Mouse (Mus musculus) cerebellum, adult 9-11 months (tissue): ENCODE data around the gene Eno3.

Experiments
- DNase-seq: peaks from one replicate; pipeline ENCODE4 v3.0.0; 2022

The Eno3 gene

GRCm38 (mm10) chr11:70657991-70658390 is 989 bp downstream of the Eno3 start:
- DNase-seq: no peak

GRCm38 (mm10) chr11:70658521-70658920 is 1.5 kb downstream of the Eno3 start:
- no peak for DNase-seq

GRCm38 (mm10) chr11:70658942-70659341 is 1.9 kb downstream of the Eno3 start:
- no peak for DNase-seq

GRCm38 (mm10) chr11:70660571-70660970 is 3.6 kb downstream of the Eno3 start:
- DNase-seq: no peak

- no peak for DNase-seq
Observed at GRCm38 (mm10) chr11:70663101-70663500, 6.1 kb downstream of the Eno3 start.

GRCm38 (mm10) chr11:70663957-70664356 is 7.0 kb downstream of the Eno3 start:
- DNase-seq: no peak

- DNase-seq: no peak
Observed at GRCm38 (mm10) chr11:70664741-70665140, 7.7 kb downstream of the Eno3 start.

GRCm38 (mm10) chr11:70666687-70667086 is 9.7 kb downstream of the Eno3 start:
- peak; percentile 49 for DNase-seq

GRCm38 (mm10) chr11:70667271-70668150 is 10.5 kb downstream of the Eno3 start:
- peak; percentile 36 for DNase-seq

- no peak for DNase-seq
Observed at GRCm38 (mm10) chr11:70668335-70668770, 11.4 kb downstream of the Eno3 start.

- DNase-seq: peak; percentile 100
Observed at GRCm38 (mm10) chr11:70668771-70669505, 11.9 kb downstream of the Eno3 start, which contains the start of gene Spag7. Gene Spag7, minus strand, starts transcription at chr11:70669416.

GRCm38 (mm10) chr11:70669582-70670345 is 12.8 kb downstream of the Eno3 start:
- peak; percentile 87 for DNase-seq

- DNase-seq: no peak
Observed at GRCm38 (mm10) chr11:70670483-70670882, 13.5 kb downstream of the Eno3 start.

- DNase-seq: peak; percentile 35
Observed at GRCm38 (mm10) chr11:70671333-70672047, 14.5 kb downstream of the Eno3 start.

- DNase-seq: peak; percentile 36
Observed at GRCm38 (mm10) chr11:70674014-70674413, 17.0 kb downstream of the Eno3 start.

- DNase-seq: peak; percentile 38
Observed at GRCm38 (mm10) chr11:70674501-70674900, 17.5 kb downstream of the Eno3 start.

GRCm38 (mm10) chr11:70678092-70678491 is 21.1 kb downstream of the Eno3 start:
- DNase-seq: no peak

GRCm38 (mm10) chr11:70678576-70678975 is 21.6 kb downstream of the Eno3 start:
- DNase-seq: no peak

GRCm38 (mm10) chr11:70679361-70679760 is 22.4 kb downstream of the Eno3 start:
- DNase-seq: no peak

GRCm38 (mm10) chr11:70679894-70680293 is 22.9 kb downstream of the Eno3 start:
- no peak for DNase-seq

GRCm38 (mm10) chr11:70681170-70681569 is 24.2 kb downstream of the Eno3 start:
- no peak for DNase-seq

- no peak for DNase-seq
Observed at GRCm38 (mm10) chr11:70681897-70682581, 25.0 kb downstream of the Eno3 start.
